Mouse (Mus musculus) layer of hippocampus, adult 2 months (tissue): ENCODE data around the gene Slc25a33. TPM values are rescaled to one million over a fixed set of nuclear protein-coding genes. Genes with fewer than 3 reads are reported as not detected.
A peak's percentile ranks its signal among the peaks of the same experiment; 100 is the strongest.
"Not testable (repeated sequence)": the region's sequence is repeated elsewhere in the genome, so short reads cannot be mapped to it uniquely, and the experiment has no call there.

Experiments
- DNase-seq, 2 experiments: peaks; one replicate each; pipeline ENCODE4 v3.0.0; 2022; ENCODE audit warnings: low spot score in 2 of 2
- H3K27ac ChIP-seq: fragments of 200-600 bp; 2 replicates; pipeline ENCODE4 v1.8.1; 2022
- H3K4me3 ChIP-seq: fragments of 200-600 bp; 2 replicates; pipeline ENCODE4 v1.8.1; 2022; ENCODE audit warnings: mild to moderate bottlenecking
- CTCF ChIP-seq: fragments of 200-600 bp; conservative IDR thresholded peaks from 2 replicates; pipeline ENCODE4 v1.8.1; 2022; ENCODE audit warnings: antibody characterized with exemption, mild to moderate bottlenecking, moderate library complexity
- total RNA-seq, 2 experiments: library from RNA; stranded (reverse); gene quantifications; 2 replicates each; pipeline ENCODE4 v1.2.3; 2021

Slc25a33 gene
- total RNA-seq, 2 experiments from 2014 or later = 35.6 to 35.8 TPM

DNA sequence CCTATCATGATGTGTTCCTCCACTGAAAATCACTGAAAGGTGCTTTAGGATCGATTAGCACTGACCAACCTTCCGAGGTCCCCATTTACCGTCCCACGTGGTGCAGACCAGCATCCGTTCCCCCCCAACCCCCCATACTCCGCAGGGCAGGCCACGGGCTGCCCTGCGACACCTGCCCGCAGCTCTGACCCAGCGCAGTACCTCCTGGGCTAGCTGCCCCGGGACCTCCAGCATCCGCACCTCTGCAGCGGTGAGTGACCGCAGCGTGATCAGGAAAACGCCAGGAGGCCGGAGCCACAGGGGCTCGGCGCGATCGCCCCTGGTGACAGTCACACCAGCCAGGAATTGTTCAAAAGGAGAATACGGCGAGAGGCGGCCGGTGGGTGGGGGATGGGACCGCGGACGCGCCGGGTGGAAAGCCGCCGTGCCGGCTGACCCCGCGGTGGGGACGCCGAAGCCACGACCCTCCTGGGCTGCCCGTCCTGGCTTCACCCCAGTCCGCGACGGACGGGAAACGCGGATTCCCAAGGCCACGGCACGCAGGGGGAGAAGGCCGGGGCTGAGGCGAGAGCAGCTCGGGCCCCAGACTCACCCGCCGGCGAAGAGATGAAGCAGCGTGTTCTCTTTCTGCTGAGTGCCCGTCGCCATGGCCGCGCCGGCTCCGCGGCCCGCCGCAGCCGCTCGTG is 526 bp downstream of the Slc25a33 start:
- H3K27ac ChIP-seq = peak overlapping the region; percentile 96
- no peak for TF ChIP-seq CTCF
- peak overlapping the region; percentile 76 for H3K4me3 ChIP-seq
- DNase-seq = no peak

DNA sequence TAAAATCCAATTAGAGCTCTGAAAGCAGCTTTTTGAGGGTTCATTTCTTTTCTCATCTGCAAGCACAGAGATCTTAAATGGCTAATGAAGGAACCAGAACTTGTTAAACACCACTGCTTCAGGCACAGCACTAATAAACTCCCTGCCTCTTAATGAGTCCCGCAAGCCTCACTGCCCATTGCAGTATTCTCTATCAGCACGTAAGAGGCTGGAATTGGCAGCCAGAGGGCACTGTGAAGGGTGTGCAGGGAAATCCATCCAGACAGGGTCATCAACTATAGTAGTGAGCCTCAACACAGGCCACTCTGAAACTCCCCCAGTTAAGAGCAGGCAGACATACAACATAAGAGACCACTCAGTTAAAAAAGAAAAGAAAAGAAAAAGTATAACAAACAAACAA is 1.7 kb downstream of the Slc25a33 start:
- TF ChIP-seq CTCF = peak; percentile 71
- Histone ChIP-seq H3K27ac (peak overlapping the region; percentile 60; the same call in 1 of the 2 replicates), H3K4me3 (peak overlapping the region; percentile 76)
- no peak for DNase-seq

DNA sequence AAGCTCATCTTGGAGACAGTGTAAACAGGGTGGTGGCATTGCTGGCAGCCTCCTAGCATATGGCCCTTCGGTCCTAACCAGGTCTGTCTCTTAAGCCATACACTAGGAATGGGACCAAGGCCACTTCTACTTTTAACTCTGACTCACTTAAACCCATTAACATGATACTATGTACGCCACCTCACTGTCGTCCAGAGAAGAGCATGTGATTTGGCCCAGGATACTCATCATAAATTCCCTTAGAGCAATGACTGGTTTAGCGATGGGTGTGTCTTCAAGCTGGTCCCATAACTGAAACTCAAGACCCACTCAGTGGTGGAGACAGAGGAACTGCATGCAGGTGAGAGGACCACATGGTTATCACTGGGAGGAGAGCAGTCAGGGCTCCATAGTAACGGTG is 8.9 kb downstream of the Slc25a33 start:
- H3K4me3 ChIP-seq = no peak overlapping the region
- DNase-seq = no peak
- no peak overlapping the region for H3K27ac ChIP-seq
- TF ChIP-seq CTCF = no peak

DNA sequence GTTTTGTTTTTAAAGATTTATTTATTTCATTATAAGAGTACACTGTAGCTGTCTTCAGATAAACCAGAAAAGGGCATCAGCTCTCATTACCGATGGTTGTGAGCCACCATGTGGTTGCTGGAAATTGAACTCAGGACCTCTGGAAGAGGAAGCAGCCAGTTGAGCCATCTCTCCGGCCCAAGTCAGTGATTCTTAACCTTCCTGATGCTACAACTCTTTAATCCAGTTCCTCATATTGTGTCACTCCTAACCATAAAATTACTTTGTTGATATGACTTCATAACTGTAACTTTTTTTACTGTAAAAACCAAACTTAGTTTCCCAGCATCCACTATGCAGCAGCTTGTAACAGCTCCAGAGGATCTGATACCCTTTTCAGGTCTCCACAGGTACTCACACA is 10.7 kb downstream of the Slc25a33 start:
- TF ChIP-seq CTCF = no peak
- DNase-seq = no peak
- Histone ChIP-seq H3K27ac (no peak overlapping the region), H3K4me3 (no peak overlapping the region)

GRCm38 (mm10) chr4:149759517-149759916 is 14.6 kb downstream of the Slc25a33 start:
- no peak for DNase-seq
- H3K4me3 ChIP-seq = no peak overlapping the region
- TF ChIP-seq CTCF = no peak
- H3K27ac ChIP-seq = peak overlapping the region; percentile 79

DNA sequence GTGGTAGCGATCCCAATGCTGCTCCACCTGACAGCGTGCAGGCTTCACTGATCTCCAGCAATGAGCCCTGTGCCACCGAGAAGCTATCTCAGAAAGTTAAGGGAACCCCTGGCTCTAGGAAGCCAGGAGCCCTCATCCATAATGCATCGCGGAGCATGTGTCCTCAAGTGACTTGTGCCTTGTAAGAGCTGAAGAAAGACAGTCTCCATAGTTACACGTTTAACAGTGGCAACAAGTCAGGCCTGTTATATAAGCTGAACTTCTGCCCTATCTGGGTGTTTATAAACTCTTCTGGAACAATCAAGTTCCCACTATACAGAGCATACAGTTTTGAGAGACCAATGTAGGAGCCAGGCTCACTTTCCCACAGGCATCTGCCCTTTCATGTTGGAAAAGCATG is 15.7 kb downstream of the Slc25a33 start:
- Histone ChIP-seq H3K27ac (peak overlapping the region; percentile 79), H3K4me3 (no peak overlapping the region)
- no peak for TF ChIP-seq CTCF
- DNase-seq = no peak

DNA sequence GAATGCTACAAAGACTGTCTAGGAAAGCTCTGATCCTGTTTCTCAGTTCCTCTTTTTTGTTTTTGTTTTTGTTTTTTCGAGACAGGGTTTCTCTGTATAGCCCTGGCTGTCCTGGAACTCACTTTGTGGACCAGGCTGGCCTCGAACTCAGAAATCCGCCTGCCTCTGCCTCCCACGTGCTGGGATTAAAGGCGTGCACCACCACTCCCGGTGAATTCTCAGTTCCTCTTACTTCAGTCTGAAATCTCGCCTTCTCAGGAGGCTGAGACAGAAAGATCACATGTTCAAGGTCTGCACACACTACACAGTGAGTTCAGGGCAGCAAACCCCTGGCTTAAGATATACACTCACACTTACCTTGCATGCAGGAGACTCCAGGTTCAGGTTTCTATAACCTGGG is 17.5 kb downstream of the Slc25a33 start:
- H3K27ac ChIP-seq, H3K4me3 ChIP-seq, DNase-seq: not testable (repeated sequence)

- no peak overlapping the region; the same call in 1 of the 2 replicates for H3K27ac ChIP-seq
- no peak overlapping the region for H3K4me3 ChIP-seq
- no peak for TF ChIP-seq CTCF
- DNase-seq = no peak
These were observed 21.2 kb downstream of the Slc25a33 start for GRCm38 (mm10) chr4:149752836-149753235.

GRCm38 (mm10) chr4:149752124-149752799 is 21.8 kb downstream of the Slc25a33 start:
- peak; percentile 54 to 73 for DNase-seq
- H3K27ac ChIP-seq = no peak overlapping the region
- peak; percentile 95 for TF ChIP-seq CTCF
- no peak overlapping the region for H3K4me3 ChIP-seq

DNA sequence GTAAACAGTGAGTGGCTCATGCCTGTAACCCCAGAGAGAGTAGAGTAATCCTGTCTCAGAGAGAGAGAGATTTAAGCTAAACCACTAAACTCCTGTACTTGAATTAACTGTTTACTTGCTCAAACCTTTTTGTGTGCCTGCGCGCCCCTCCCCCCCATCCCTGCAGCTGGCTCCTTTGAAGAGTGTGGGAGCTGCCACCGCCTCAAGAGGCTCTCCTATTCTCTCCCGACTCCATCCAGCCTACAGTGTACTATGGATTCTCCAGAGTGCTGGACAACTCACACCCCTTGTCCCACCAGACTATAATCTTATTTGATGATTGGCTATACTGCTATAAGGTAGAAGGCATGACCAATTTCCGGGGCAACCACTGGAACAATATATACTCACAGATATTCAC is 23.4 kb downstream of the Slc25a33 start:
- Histone ChIP-seq H3K4me3 (no peak overlapping the region), H3K27ac (no peak overlapping the region)
- DNase-seq = no peak
- no peak for TF ChIP-seq CTCF

DNA sequence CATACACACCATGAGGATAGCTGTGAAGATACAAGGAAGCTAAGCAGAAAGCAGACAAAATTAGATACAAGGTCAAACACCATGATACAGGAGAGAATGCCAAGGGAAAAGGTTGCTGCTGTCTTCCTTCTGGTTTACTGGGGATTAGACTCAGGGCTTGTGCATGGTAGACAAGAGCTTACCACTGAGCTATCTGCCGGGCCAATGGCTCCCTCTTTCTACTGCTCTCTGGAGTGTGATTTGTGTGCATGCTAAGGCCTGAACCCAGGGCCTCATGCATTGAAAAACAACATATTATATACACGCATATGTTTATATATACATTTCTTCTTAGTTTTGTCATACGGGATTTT is 24.4 kb downstream of the Slc25a33 start:
- DNase-seq, H3K4me3 ChIP-seq, H3K27ac ChIP-seq: not testable (repeated sequence)

DNA sequence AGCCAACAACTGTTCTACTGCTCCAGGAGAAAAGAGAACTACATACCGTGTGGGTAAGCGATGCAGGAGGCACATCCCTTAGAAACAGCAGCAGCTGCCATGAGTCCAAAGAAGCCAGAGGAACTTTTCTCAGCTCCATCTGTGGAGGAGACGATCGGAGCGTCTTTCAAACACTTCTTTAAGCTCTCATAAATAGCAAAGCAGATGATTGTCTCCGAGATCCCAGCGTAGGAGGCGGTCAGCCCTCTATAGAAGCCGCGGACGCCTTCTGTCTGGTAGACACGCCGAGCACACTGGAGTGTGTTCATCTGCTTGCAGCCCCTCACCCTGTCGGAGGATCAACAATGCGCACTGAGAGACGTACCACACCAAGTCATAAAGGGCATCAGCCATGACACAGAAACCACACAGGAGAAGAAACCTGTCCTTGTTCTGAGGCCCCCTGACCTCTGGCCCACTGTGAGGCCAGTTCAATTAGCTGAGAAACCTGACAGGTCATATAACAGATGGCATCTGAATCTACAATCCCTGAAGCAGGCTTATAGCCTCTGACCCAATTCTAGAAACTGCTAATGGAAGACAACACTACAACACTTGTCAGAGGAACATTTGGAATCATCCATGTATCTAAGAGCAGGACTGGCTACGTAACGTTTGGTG is 24.9 kb downstream of the Slc25a33 start:
- H3K27ac ChIP-seq = no peak overlapping the region
- H3K4me3 ChIP-seq = no peak overlapping the region
- no peak for DNase-seq
- TF ChIP-seq CTCF = no peak

DNA sequence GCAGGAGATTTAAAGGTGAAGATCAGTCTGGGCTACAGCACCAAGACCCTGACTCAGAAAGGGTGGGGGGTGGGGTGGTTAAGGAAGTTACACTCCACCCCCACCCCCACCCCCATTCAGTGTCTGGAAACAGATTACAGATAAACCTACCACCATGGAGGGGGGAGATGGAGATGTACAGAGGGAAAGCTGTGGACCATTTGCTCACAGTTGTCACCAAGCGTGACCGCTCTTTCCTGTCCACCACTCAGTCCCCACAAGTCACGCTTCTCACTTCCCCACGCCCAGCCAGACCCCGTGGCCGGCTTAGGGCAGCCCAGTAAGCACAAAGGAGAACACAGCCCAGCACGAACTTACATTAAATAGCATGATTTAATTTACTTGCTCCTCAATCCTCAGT is 30.0 kb downstream of the Slc25a33 start:
- TF ChIP-seq CTCF = no peak
- DNase-seq = no peak
- Histone ChIP-seq H3K4me3 (no peak overlapping the region), H3K27ac (no peak overlapping the region)
